Mouse (Mus musculus) telencephalon, adult 2 months (tissue): Measurements from ENCODE around the gene Lrrc74b.
"Not testable (repeated sequence)": the region's sequence is repeated elsewhere in the genome, so short reads cannot be mapped to it uniquely, and the experiment has no call there.

Experiments used
- DNase-seq: peaks from one replicate; pipeline ENCODE4 v3.0.0-alpha.2; 2011; ENCODE audit warnings: low read depth, low spot score

Gene Lrrc74b

GRCm38 (mm10) chr16:17552837-17553236, 8.2 kb downstream of the Lrrc74b start:
- no peak for DNase-seq

GRCm38 (mm10) chr16:17542632-17543031, 18.4 kb downstream of the Lrrc74b start:
- peak; percentile 82 for DNase-seq

GRCm38 (mm10) chr16:17536584-17536983, 24.5 kb downstream of the Lrrc74b start:
- no peak for DNase-seq

- no peak for DNase-seq
These were observed 28.2 kb downstream of the Lrrc74b start for GRCm38 (mm10) chr16:17532676-17533329.

- no peak for DNase-seq
These were observed 28.8 kb downstream of the Lrrc74b start for GRCm38 (mm10) chr16:17532271-17532670.

- peak; percentile 95 for DNase-seq
These were observed 30.3 kb downstream of the Lrrc74b start, which contains the start of gene Thap7 for GRCm38 (mm10) chr16:17530640-17531288. TSS of gene Thap7 (minus strand) at chr16:17531136.

GRCm38 (mm10) chr16:17529981-17530586, 31.0 kb downstream of the Lrrc74b start:
- no peak for DNase-seq

GRCm38 (mm10) chr16:17528276-17528675, 32.8 kb downstream of the Lrrc74b start:
- no peak for DNase-seq

GRCm38 (mm10) chr16:17527606-17528005, 33.4 kb downstream of the Lrrc74b start:
- DNase-seq = no peak

GRCm38 (mm10) chr16:17526223-17526622, 34.8 kb downstream of the Lrrc74b start:
- no peak for DNase-seq

GRCm38 (mm10) chr16:17525524-17525923, 35.5 kb downstream of the Lrrc74b start:
- no peak for DNase-seq

GRCm38 (mm10) chr16:17524156-17524555, 36.9 kb downstream of the Lrrc74b start:
- no peak for DNase-seq

GRCm38 (mm10) chr16:17518910-17519309, 42.1 kb downstream of the Lrrc74b start:
- DNase-seq = no peak

- no peak for DNase-seq
These were observed 49.6 kb downstream of the Lrrc74b start for GRCm38 (mm10) chr16:17511431-17511830.

GRCm38 (mm10) chr16:17510686-17511085, 50.4 kb downstream of the Lrrc74b start:
- DNase-seq = no peak

- no peak for DNase-seq
These were observed 50.9 kb downstream of the Lrrc74b start for GRCm38 (mm10) chr16:17510143-17510542.

GRCm38 (mm10) chr16:17509240-17509597, 51.8 kb downstream of the Lrrc74b start:
- DNase-seq = no peak

GRCm38 (mm10) chr16:17508546-17509239, 52.4 kb downstream of the Lrrc74b start, which contains the start of gene Lztr1:
TSS of gene Lztr1 (plus strand) at chr16:17508688.
- DNase-seq = peak; percentile 92

- not testable (repeated sequence) for DNase-seq
These were observed 53.0 kb downstream of the Lrrc74b start for GRCm38 (mm10) chr16:17508031-17508430.

GRCm38 (mm10) chr16:17507018-17507552, 54.0 kb downstream of the Lrrc74b start:
- no peak for DNase-seq

- no peak for DNase-seq
These were observed 58.4 kb downstream of the Lrrc74b start for GRCm38 (mm10) chr16:17502681-17503080.
